ENCODE assay signal across 17 mouse cellular contexts in genomic region chr2:91363272-91363671, GRCm38 (mm10).
"Had no signal": no experiment of that assay in that cellular context is flagged by ENCODE, and none has a peak within 500 bp of the region (broad histone marks: within the 10 kb centered on the region; RNA-seq: fewer than 3 reads in every experiment).

No protein-coding gene starts in this region.

- H3K27ac ChIP-seq: midbrain, embryonic 10.5 days; midbrain, embryonic 13.5 days; neural tube, embryonic 13.5 days; neural tube, embryonic 15.5 days had no signal

- H3K36me3 ChIP-seq: midbrain, embryonic 10.5 days; neural tube, embryonic 15.5 days had no signal

- DNase-seq: lung, adult 18-20 months; lung, embryonic 14.5 days; lung, postnatal 10 days; lung, postnatal 4 days; retina, postnatal 1 day; right cerebral cortex, adult 18-20 months; right cerebral cortex, postnatal 14 days; spleen, adult 18-20 months; thymus, adult 18-20 months; thymus, postnatal 14 days; thymus, postnatal 36 days had no signal

- ATAC-seq: midbrain, embryonic 13.5 days; midbrain, embryonic 16.5 days had no signal

- H3K4me3 ChIP-seq: midbrain, embryonic 10.5 days; midbrain, embryonic 13.5 days; myocyte; neural tube, embryonic 13.5 days; neural tube, embryonic 15.5 days had no signal

- H3K27me3 ChIP-seq: midbrain, embryonic 13.5 days; neural tube, embryonic 13.5 days; neural tube, embryonic 15.5 days had no signal

- H3K9ac ChIP-seq: lung, embryonic 14.5 days; midbrain, embryonic 13.5 days; neural tube, embryonic 13.5 days; neural tube, embryonic 15.5 days had no signal

- H3K9me3 ChIP-seq: midbrain, embryonic 10.5 days; midbrain, embryonic 13.5 days; neural tube, embryonic 13.5 days; neural tube, embryonic 15.5 days had no signal

- H3K4me2 ChIP-seq: lung, embryonic 14.5 days; midbrain, embryonic 13.5 days; neural tube, embryonic 13.5 days; neural tube, embryonic 15.5 days had no signal
